Mouse (Mus musculus): Measurements from ENCODE around the gene Tmem240.

DNA sequence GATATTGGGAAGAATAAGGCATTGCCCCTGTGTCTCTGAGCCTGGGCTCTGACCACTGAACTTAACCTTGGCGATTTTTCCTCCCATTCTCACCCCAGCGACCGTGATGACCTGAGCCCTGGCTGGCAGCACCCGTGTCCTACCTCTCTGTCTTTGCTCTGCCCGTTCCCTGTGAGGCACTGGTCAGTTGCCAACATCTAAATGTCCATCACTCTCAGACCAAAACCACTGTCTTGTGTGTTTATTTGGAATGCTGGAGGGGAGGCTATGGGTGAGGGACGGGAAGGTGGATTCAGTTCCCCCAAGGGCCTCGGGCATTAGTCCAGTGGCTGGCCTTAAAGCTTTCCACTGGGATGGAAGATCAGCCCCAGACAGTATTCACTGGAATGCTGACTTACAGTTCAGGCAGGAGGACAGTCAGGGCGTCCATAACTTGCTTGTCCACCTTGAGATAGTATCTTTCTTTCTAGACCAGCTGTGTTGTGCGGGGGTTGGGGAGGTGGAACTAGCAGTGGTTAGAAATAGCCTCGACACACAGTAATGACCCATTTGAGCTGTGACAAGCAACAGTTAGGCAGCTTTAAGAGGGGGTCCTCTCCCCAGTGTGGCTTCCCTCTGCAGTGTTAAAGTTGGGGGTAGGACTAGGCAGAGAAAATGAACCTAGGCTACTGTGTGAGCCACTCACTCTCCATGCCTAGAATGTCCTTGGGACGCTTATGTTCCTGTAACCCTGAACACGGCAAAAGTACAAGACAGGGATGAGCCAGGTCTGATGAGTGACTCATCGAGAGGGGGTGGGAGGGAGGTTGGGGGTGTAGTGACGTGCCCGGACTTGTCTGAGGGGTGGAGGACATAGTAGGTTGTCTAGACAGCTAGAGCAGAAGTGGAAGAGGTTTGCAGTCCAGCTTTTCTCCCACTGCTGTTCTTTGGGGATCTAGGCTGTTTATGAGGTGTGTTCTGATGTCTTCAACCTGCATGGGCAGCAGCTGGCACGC lies 38.0 kb upstream of the Tmem240 start:
- no peak for TF ChIP-seq CTCF (IDR thresholded peaks at IDR 0.05; ENCODE audit: insufficient read depth, low read depth, low read length)
- no peak for TF ChIP-seq POLR2A (IDR thresholded peaks at IDR 0.05; ENCODE audit: insufficient read depth, low read depth, low read length)

Measured in olfactory bulb, adult 2 months (tissue).